Mouse (Mus musculus) hindbrain, embryonic 13.5 days (tissue): Measurements from ENCODE around the gene Samd9l. TPM values are rescaled to one million over a fixed set of nuclear protein-coding genes. Genes with fewer than 3 reads are reported as not detected.

Source experiments
- polyA plus RNA-seq: library from polyadenylated mRNA; unstranded; fragments of >200 nt; fragmentation: Nextera tagmentation; extraction: Ambion mirVana; gene quantifications from 2 replicates; pipeline ENCODE4 v1.2.1, GENCODE M21; 2015

Gene Samd9l
- polyA plus RNA-seq, 1 experiment from 2014 or later = 0.83 TPM

Other genes with a start within 250 kb of the Samd9l start
- 1.5 and 1.6 TPM in 2 replicates for gene Hepacam2, start 98.7 kb upstream of the Samd9l start, polyA plus RNA-seq
- gene Vps50, start 98.8 kb upstream of the Samd9l start, polyA plus RNA-seq = 50.3 and 53.6 TPM in 2 replicates